Mouse (Mus musculus): Measurements from ENCODE around the gene Nxf7.
"Not testable (repeated sequence)": the region's sequence is repeated elsewhere in the genome, so short reads cannot be mapped to it uniquely, and the experiment has no call there.

DNA sequence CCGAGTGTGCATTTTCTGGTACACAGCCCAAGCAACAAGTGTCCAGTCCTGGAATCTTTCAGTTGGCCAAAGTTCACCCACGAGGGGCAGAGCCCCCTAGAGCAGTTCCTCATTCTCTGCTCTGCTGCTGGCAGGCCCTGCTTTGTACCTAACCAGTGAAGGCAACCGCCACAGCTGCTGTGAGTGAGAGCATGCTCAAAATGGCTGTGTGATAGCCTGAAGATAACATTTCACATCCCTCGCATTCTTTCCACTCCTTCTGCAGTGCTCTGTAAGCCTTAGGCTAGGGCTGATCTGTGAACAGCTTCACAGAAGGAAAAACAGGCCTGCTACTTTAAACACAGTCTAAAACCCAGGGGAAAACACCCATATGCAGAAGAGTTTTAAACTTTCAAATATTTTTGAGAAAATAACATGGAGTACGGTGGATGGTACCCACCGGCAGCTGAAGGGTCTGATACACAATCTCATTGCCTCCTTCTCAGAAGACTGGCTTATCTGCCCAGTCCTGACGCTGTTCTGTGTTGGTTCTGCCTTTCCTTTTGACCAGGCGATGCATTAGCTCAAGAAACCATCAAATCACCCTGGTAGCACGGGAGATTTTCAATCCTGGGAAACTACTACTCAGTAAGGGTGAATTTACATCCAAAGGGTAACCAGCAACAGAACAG is 23.5 kb downstream of the Nxf7 start:
- TF ChIP-seq CTCF (IDR thresholded peaks at IDR 0.05); POLR2A (IDR thresholded peaks at IDR 0.05; ENCODE audit: insufficient read depth, low read depth, low read length): not testable (repeated sequence)
